In genomic region chr9:83882191-83882590, GRCm38 (mm10) we compare ENCODE assay signal across 17 mouse cellular contexts. TPM values are rescaled to one million over a fixed set of nuclear protein-coding genes. Genes with fewer than 3 reads are reported as not detected.
DNase-seq lines count a peak whose midpoint lies in the region; ATAC-seq lines count a peak whose summit lies in the region.
"Had no signal": no experiment of that assay in that cellular context is flagged by ENCODE, and none has a peak within 500 bp of the region (broad histone marks: within the 10 kb centered on the region; RNA-seq: fewer than 3 reads in every experiment).

No protein-coding gene starts in this region.

- ATAC-seq in embryonic facial prominence, embryonic 14.5 days (ENCODE audit: low read depth): no peak
- 0 out of 2 replicates have a peak, but pooled peaks have one; percentile 25 for ATAC-seq in stomach, embryonic 16.5 days (ENCODE audit: insufficient read depth, low FRiP score)
- no peak for ATAC-seq in neural tube, embryonic 15.5 days (ENCODE audit: low FRiP score)
- ATAC-seq: activated CD4-positive, CD25-positive, alpha-beta regulatory T cell, adult 4 months; forebrain, embryonic 15.5 days; intestine, embryonic 16.5 days had no signal

- H3K9ac ChIP-seq in embryonic facial prominence, embryonic 14.5 days (ENCODE audit: low read depth, low read length): no peak overlapping the region
- H3K9ac ChIP-seq in stomach, embryonic 16.5 days (ENCODE audit: low read length): no peak overlapping the region
- no peak overlapping the region for H3K9ac ChIP-seq in neural tube, embryonic 15.5 days (replicated peaks)
- H3K9ac ChIP-seq: embryonic facial prominence, embryonic 13.5 days; forebrain, embryonic 15.5 days; heart, embryonic 13.5 days; liver, embryonic 15.5 days had no signal

- no peak overlapping the region for H3K4me2 ChIP-seq in embryonic facial prominence, embryonic 14.5 days (ENCODE audit: low read depth, low read length)
- H3K4me2 ChIP-seq in stomach, embryonic 16.5 days (ENCODE audit: low read depth, low read length): no peak overlapping the region
- no peak overlapping the region for H3K4me2 ChIP-seq in neural tube, embryonic 15.5 days
- H3K4me2 ChIP-seq: embryonic facial prominence, embryonic 13.5 days; forebrain, embryonic 15.5 days; heart, embryonic 13.5 days; liver, embryonic 15.5 days had no signal

- H3K9me3 ChIP-seq in embryonic facial prominence, embryonic 14.5 days (ENCODE audit: control insufficient read depth, low read length): no peaks in the 10 kb centered on the region
- H3K9me3 ChIP-seq in embryonic facial prominence, embryonic 10.5 days: no peaks in the 10 kb centered on the region
- no peaks in the 10 kb centered on the region for H3K9me3 ChIP-seq in stomach, embryonic 16.5 days (replicated peaks; ENCODE audit: control insufficient read depth, low read length)
- no peaks in the 10 kb centered on the region for H3K9me3 ChIP-seq in neural tube, embryonic 15.5 days (replicated peaks)
- H3K9me3 ChIP-seq: embryonic facial prominence, embryonic 13.5 days; forebrain, embryonic 15.5 days; heart, embryonic 13.5 days; liver, embryonic 15.5 days had no signal

- no peak overlapping the region for H3K27ac ChIP-seq in embryonic facial prominence, embryonic 14.5 days (replicated peaks; ENCODE audit: low read depth, low read length)
- no peak overlapping the region for H3K27ac ChIP-seq in embryonic facial prominence, embryonic 10.5 days (replicated peaks)
- no peak overlapping the region for H3K27ac ChIP-seq in stomach, embryonic 16.5 days (ENCODE audit: low read length)
- no peak overlapping the region for H3K27ac ChIP-seq in neural tube, embryonic 15.5 days (replicated peaks)
- H3K27ac ChIP-seq: embryonic facial prominence, embryonic 13.5 days; forebrain, embryonic 15.5 days; heart, embryonic 13.5 days; liver, embryonic 15.5 days; macrophage had no signal

- H3K27me3 ChIP-seq in embryonic facial prominence, embryonic 14.5 days (replicated peaks; ENCODE audit: control insufficient read depth, insufficient read depth, low read length): no peaks in the 10 kb centered on the region
- no peaks in the 10 kb centered on the region for H3K27me3 ChIP-seq in embryonic facial prominence, embryonic 10.5 days (replicated peaks; ENCODE audit: low read depth, poor library complexity, severe bottlenecking)
- no peaks in the 10 kb centered on the region for H3K27me3 ChIP-seq in stomach, embryonic 16.5 days (ENCODE audit: control insufficient read depth, insufficient read depth, low read length)
- no peaks in the 10 kb centered on the region for H3K27me3 ChIP-seq in neural tube, embryonic 15.5 days (replicated peaks)
- H3K27me3 ChIP-seq: embryonic facial prominence, embryonic 13.5 days; forebrain, embryonic 15.5 days; heart, embryonic 13.5 days; liver, embryonic 15.5 days had no signal

- peak; percentile 44 for DNase-seq in embryonic facial prominence, embryonic 14.5 days (ENCODE audit: low spot score)
- no peak for DNase-seq in embryonic facial prominence, embryonic 10.5 days (ENCODE audit: low spot score)
- peak; percentile 16 for DNase-seq in 3T3-L1 (ENCODE audit: low read depth, low spot score)
- DNase-seq in adrenal gland, postnatal 25 days: peak; percentile 11
- DNase-seq in thymus, adult 18-20 months: no peak
- DNase-seq in heart, adult 18-20 months: no peak
- DNase-seq: gastrocnemius, postnatal 10 days had no signal

- no peak overlapping the region for H3K4me3 ChIP-seq in embryonic facial prominence, embryonic 14.5 days (ENCODE audit: low read depth, low read length)
- no peak overlapping the region for H3K4me3 ChIP-seq in embryonic facial prominence, embryonic 10.5 days
- no peak overlapping the region for H3K4me3 ChIP-seq in stomach, embryonic 16.5 days (replicated peaks; ENCODE audit: low read length)
- H3K4me3 ChIP-seq in neural tube, embryonic 15.5 days (replicated peaks): no peak overlapping the region
- H3K4me3 ChIP-seq: embryonic facial prominence, embryonic 13.5 days; forebrain, embryonic 15.5 days; heart, embryonic 13.5 days; liver, embryonic 15.5 days had no signal

- no peaks in the 10 kb centered on the region for H3K36me3 ChIP-seq in embryonic facial prominence, embryonic 14.5 days (ENCODE audit: control insufficient read depth, insufficient read depth, low read length)
- H3K36me3 ChIP-seq in embryonic facial prominence, embryonic 10.5 days (replicated peaks): peaks cover 20% of the 10 kb centered on the region
- no peaks in the 10 kb centered on the region for H3K36me3 ChIP-seq in stomach, embryonic 16.5 days (ENCODE audit: control insufficient read depth, insufficient read depth, low read length)
- no peaks in the 10 kb centered on the region for H3K36me3 ChIP-seq in neural tube, embryonic 15.5 days
- H3K36me3 ChIP-seq: embryonic facial prominence, embryonic 13.5 days; forebrain, embryonic 15.5 days; heart, embryonic 13.5 days; liver, embryonic 15.5 days had no signal

- WGBS in embryonic facial prominence, embryonic 14.5 days: 74% methylated on average over 6 of the region's 6 CpGs
- 78% methylated on average over 6 of the region's 6 CpGs for WGBS in embryonic facial prominence, embryonic 10.5 days
- WGBS in stomach, embryonic 16.5 days: 75% methylated on average over 6 of the region's 6 CpGs
- 81% methylated on average over 6 of the region's 6 CpGs for WGBS in neural tube, embryonic 15.5 days

- H3K4me1 ChIP-seq in embryonic facial prominence, embryonic 14.5 days (ENCODE audit: control insufficient read depth, insufficient read depth, low read length): no peaks in the 10 kb centered on the region
- H3K4me1 ChIP-seq in embryonic facial prominence, embryonic 10.5 days: no peaks in the 10 kb centered on the region
- H3K4me1 ChIP-seq in stomach, embryonic 16.5 days (ENCODE audit: control insufficient read depth, insufficient read depth, low read length): no peaks in the 10 kb centered on the region
- H3K4me1 ChIP-seq in neural tube, embryonic 15.5 days: no peaks in the 10 kb centered on the region
- H3K4me1 ChIP-seq: embryonic facial prominence, embryonic 13.5 days; forebrain, embryonic 15.5 days; heart, embryonic 13.5 days; liver, embryonic 15.5 days had no signal

RNA-seq across cellular contexts. Expression of gene Bckdhb, which starts 42.8 kb away (rescaled TPM):
- polyA plus RNA-seq in embryonic facial prominence, embryonic 14.5 days (2014; fragmentation: Nextera tagmentation; extraction: Ambion mirVana): 41.6 and 46.6 TPM in 2 replicates
- polyA plus RNA-seq in embryonic facial prominence, embryonic 10.5 days (2016; fragmentation: Nextera tagmentation; extraction: Ambion mirVana): 64.9 and 68.9 TPM in 2 replicates
- 66.3 and 70.8 TPM in 2 replicates for total RNA-seq in adrenal gland, postnatal 25 days (2021)
- 47.5 and 48.1 TPM in 2 replicates for polyA plus RNA-seq in stomach, embryonic 16.5 days (2015; fragmentation: Nextera tagmentation; extraction: Ambion mirVana)
- polyA plus RNA-seq in neural tube, embryonic 15.5 days (2015; fragmentation: Nextera tagmentation; extraction: Ambion mirVana): 39.9 and 43.4 TPM in 2 replicates
- total RNA-seq in heart, adult 18-20 months (2021): 100 to 1,000 TPM in 1 of 2 experiments, 10 to 100 TPM in 1; 91.8 to 106 TPM

RNA-seq across cellular contexts. Expression of gene Ttk, which starts 47.7 kb away (rescaled TPM):
- polyA plus RNA-seq in embryonic facial prominence, embryonic 14.5 days (2014; fragmentation: Nextera tagmentation; extraction: Ambion mirVana): 21.2 and 25.7 TPM in 2 replicates
- polyA plus RNA-seq in embryonic facial prominence, embryonic 10.5 days (2016; fragmentation: Nextera tagmentation; extraction: Ambion mirVana): 50.5 and 50.6 TPM in 2 replicates
- 3.3 and 4.4 TPM in 2 replicates for total RNA-seq in adrenal gland, postnatal 25 days (2021)
- 24.3 and 26.2 TPM in 2 replicates for polyA plus RNA-seq in stomach, embryonic 16.5 days (2015; fragmentation: Nextera tagmentation; extraction: Ambion mirVana)
- polyA plus RNA-seq in neural tube, embryonic 15.5 days (2015; fragmentation: Nextera tagmentation; extraction: Ambion mirVana): 3.4 and 9.3 TPM in 2 replicates
- total RNA-seq in heart, adult 18-20 months (2021): under 1 TPM; 0.21 to 0.32 TPM
- total RNA-seq: monocyte, adult 5-6 weeks had no signal

Comparison
In these comparisons a context has a peak if more than half of its experiments do, and no peak if none do; other contexts are left out.
1. DNase-seq: peak in embryonic facial prominence, embryonic 14.5 days (single experiment), 3T3-L1 (single experiment) and adrenal gland, postnatal 25 days (single experiment); none in embryonic facial prominence, embryonic 10.5 days (single experiment), thymus, adult 18-20 months (0 of 2) and heart, adult 18-20 months (0 of 2).